Mouse (Mus musculus) ES-E14 (cell line): ENCODE data around the gene Vamp3. TPM values are rescaled to one million over a fixed set of nuclear protein-coding genes. Genes with fewer than 3 reads are reported as not detected.

Source experiments
- DNase-seq: peaks from one replicate; pipeline ENCODE4 v3.0.0-alpha.2; 2013; ENCODE audit warnings: low read depth, low spot score
- H3K27ac ChIP-seq: 2 replicates; pipeline ENCODE4 v1.5.1; 2012; ENCODE audit warnings: low read depth, mild to moderate bottlenecking, low read length, moderate library complexity, mixed read lengths; ENCODE audit not compliant: poor library complexity, insufficient read depth, severe bottlenecking
- H3K36me3 ChIP-seq: 2 replicates; pipeline ENCODE4 v1.6.1; 2012; ENCODE audit warnings: mild to moderate bottlenecking, low read length, moderate library complexity, mixed read lengths; ENCODE audit not compliant: control insufficient read depth, poor library complexity, insufficient read depth, severe bottlenecking
- H3K4me1 ChIP-seq, 2 experiments: fragments of 150-350 bp in 1 of 2; sonication (generic) in 1 of 2; 2 replicates each; pipeline ENCODE4 v1.6.1; 2012; ENCODE audit warnings: low read length in 2 of 2, mild to moderate bottlenecking in 1 of 2, mixed read lengths in 1 of 2; ENCODE audit not compliant: control insufficient read depth in 2 of 2, insufficient read depth in 2 of 2, poor library complexity in 1 of 2
- H3K4me3 ChIP-seq, 2 experiments: fragments of 150-350 bp in 1 of 2; sonication (generic) in 1 of 2; 2 replicates each; pipeline ENCODE4 v1.5.1; 2012; ENCODE audit warnings: low read length in 2 of 2, low read depth in 1 of 2, mild to moderate bottlenecking in 1 of 2, mixed read lengths in 1 of 2; ENCODE audit not compliant: insufficient read depth in 1 of 2, poor library complexity in 1 of 2, severe bottlenecking in 1 of 2
- H3K9ac ChIP-seq: 2 replicates; pipeline ENCODE4 v1.6.1; 2012; ENCODE audit warnings: low read depth, mild to moderate bottlenecking, low read length, mixed read lengths; ENCODE audit not compliant: poor library complexity, insufficient read depth, severe bottlenecking
- H3K9me3 ChIP-seq: fragments of 150-350 bp; sonication (generic); 2 replicates; pipeline ENCODE4 v1.6.1; 2012; ENCODE audit warnings: low read depth, mild to moderate bottlenecking, low read length; ENCODE audit not compliant: control insufficient read depth, insufficient read depth
- CHD2 ChIP-seq: IDR thresholded peaks from 2 replicates; pipeline ENCODE4 v1.6.1; 2014; ENCODE audit warnings: mild to moderate bottlenecking, low read depth, low read length, inconsistent platforms
- HCFC1 ChIP-seq: IDR thresholded peaks from 2 replicates; pipeline ENCODE4 v1.6.1; 2012; ENCODE audit warnings: low read length, inconsistent platforms, borderline replicate concordance; ENCODE audit not compliant: insufficient read depth
- MAFK ChIP-seq: IDR thresholded peaks from 2 replicates; pipeline ENCODE4 v1.6.1; 2014; ENCODE audit warnings: mild to moderate bottlenecking, low read depth, low read length, inconsistent platforms; ENCODE audit not compliant: insufficient read depth
- ZC3H11A ChIP-seq: IDR thresholded peaks from 2 replicates; pipeline ENCODE4 v1.6.1; 2012; ENCODE audit warnings: low read depth, mild to moderate bottlenecking, inconsistent platforms, low read length, borderline replicate concordance
- ZNF384 ChIP-seq: IDR thresholded peaks from 2 replicates; pipeline ENCODE4 v1.6.1; 2012; ENCODE audit warnings: low read depth, low read length, inconsistent platforms
- in situ Hi-C, 2 experiments: fragments of 600-800 bp; cut with MboI; formaldehyde crosslinking; loops; one replicate each; pipeline ENCODE4 v1.15.1; 2025; ENCODE audit warnings: low sequenced_read_pairs in 2 of 2, inconsistent platforms in 1 of 2; ENCODE audit not compliant: unreplicated experiment in 2 of 2
- total RNA-seq: library from RNA; depleted of rRNA; stranded (reverse); fragments of 300-350 nt; gene quantifications from 2 replicates; pipeline ENCODE4 v1.2.3, GENCODE M21; 2012

Gene Vamp3
- total RNA-seq, 1 experiment, result 45.9 TPM

DNA sequence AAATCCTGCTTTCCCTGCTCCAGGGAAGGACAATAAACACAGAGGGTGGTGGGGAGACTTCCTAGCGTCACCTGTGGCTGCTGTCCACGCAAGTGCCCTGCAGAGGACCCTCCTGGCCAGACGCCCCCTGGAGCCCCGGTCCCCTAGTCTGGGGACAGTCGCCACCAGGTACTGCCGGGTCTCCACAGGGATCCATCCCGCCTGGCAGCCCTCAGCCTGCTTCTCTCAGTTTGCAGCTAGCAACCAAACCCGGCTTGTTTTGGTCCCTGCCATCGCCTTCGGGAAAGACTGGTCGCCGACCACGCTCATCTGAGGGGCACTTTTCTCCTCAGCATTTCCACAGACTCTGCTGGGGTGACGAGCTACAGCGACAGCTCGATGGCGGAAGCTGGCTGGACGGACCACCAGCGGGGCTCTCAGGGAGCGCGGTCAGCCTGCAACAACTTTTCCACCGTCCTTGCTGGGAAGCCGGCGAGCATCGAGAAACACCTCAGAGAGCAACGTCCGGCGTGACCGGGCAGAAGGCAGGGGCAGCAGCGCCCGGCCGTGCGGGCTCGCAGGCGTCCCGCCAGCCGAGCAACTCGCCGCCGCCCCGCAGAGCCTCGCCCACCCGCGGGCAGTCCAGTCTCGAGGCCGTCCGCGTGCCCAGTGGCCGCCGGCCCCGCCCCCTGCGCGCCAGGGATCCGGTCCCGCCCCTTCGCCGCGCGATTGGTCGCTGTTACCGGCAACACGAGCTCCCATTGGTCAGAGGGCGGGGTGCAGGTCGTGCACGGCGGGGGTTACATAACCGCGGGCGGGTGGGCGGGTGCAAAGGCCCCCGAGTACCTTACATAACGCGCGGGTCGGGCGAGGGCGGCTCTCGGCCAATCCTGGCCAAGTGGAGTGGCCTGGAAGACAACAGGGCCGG is 13.5 kb downstream of the Vamp3 start, which contains the start of gene Per3:
Gene Per3, minus strand, starts transcription at position 629 of the 907 bp plus-strand sequence.
- Histone ChIP-seq H3K4me3 (peak within 1 kb of the TSS; percentile 73 to 95), H3K9me3 (no peaks in the 10 kb centered on the region), H3K27ac (no peak within 1 kb of the TSS), H3K36me3 (peaks cover 2% of the 10 kb centered on the region; the same call in 1 of the 2 replicates), H3K9ac (peak within 1 kb of the TSS; percentile 77), H3K4me1 (peaks cover 3% of the 10 kb centered on the region in 2 experiments; a peak in 2 of 4 replicates)
- DNase-seq, result peak; percentile 86
- in situ Hi-C loops, result no loop called here
- no peak for TF ChIP-seq MAFK
- TF ChIP-seq CHD2, result no peak
- TF ChIP-seq ZC3H11A, result no peak
- TF ChIP-seq HCFC1, result no peak
- no peak for TF ChIP-seq ZNF384

DNA sequence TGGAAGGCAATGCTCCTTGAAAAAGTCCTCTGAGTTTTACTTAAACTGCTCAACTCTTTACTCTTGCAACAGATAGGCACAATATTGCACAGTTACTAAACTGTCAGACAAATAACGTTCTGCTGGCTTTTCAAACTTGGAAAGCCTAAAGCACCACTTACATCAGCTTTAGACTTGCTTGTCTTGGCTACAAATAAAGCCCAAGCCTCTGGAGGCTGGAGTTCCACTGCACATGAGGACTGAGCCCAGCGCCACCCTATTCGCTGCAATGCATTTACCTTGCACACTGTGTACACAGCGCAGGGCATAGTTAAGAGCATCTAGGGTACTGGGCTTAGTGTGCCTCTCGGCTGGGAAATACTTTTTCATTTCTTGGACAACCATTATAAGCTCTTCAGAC is 14.5 kb downstream of the Vamp3 start:
- H3K4me3 ChIP-seq, result no peak overlapping the region
- no peaks in the 10 kb centered on the region for H3K9me3 ChIP-seq
- no peak overlapping the region for H3K9ac ChIP-seq
- H3K4me1 ChIP-seq, result peaks cover 3% of the 10 kb centered on the region in 2 experiments; a peak in 2 of 4 replicates
- DNase-seq, result no peak
- no peak for TF ChIP-seq ZNF384
- no peak for TF ChIP-seq CHD2
- no peak for TF ChIP-seq ZC3H11A
- TF ChIP-seq HCFC1, result no peak
- TF ChIP-seq MAFK, result no peak
- H3K27ac ChIP-seq, result no peak overlapping the region
- in situ Hi-C loops, result no loop called here
- peaks cover 2% of the 10 kb centered on the region; the same call in 1 of the 2 replicates for H3K36me3 ChIP-seq

DNA sequence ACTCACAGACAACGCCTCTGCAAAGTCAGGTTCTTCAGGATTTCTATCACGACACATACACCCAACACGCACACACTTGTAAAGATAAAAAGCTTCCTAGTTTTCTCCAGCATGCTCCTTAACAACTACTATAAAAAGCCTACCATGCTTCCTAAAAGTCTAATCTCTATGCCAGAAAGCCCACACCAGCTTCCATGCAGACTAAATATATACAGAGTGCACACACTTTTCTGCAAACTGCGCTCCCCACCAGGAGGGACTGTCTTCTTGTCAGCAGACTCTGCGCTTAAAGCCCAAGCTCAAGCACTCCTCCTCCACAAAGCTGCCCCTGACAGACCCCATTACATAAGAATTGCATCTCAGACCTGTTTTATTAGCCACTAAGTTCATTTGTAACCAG is 16.3 kb downstream of the Vamp3 start:
- no peak for DNase-seq
- Histone ChIP-seq H3K27ac (no peak overlapping the region), H3K4me3 (no peak overlapping the region), H3K4me1 (peaks cover 3% of the 10 kb centered on the region in 2 experiments; a peak in 2 of 4 replicates), H3K36me3 (0 out of 2 replicates have a peak, but pooled peaks cover 3% of the 10 kb centered on the region), H3K9me3 (no peaks in the 10 kb centered on the region), H3K9ac (no peak overlapping the region)
- TF ChIP-seq ZC3H11A, result no peak
- in situ Hi-C loops, result no loop called here

DNA sequence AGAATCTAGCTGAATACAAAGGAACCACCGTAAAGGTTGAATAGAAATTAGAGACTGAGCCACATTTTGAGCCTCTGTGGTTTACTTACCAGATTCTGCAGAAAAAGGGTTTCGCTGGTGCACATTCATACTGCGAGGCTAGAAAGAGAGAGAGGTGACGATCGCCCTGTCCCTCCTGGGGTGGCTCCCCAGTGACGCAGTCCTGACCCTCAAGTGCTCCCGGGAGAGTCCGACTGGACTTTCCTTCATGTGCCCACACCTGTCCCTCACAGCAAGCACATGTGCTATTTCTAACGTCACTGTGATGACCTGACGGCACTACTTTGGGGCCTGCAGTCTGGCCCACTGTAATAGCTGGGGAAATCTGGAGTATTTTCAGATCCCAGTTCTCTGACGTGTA is 20.0 kb downstream of the Vamp3 start:
- in situ Hi-C loops, result no loop called here
- DNase-seq, result no peak
- Histone ChIP-seq H3K27ac (no peak overlapping the region), H3K9me3 (no peaks in the 10 kb centered on the region), H3K9ac (no peak overlapping the region), H3K4me3 (no peak overlapping the region), H3K4me1 (0 out of 4 replicates have a peak, but pooled peaks cover 0 to 3% of the 10 kb centered on the region in 2 experiments), H3K36me3 (0 out of 2 replicates have a peak, but pooled peaks cover 3% of the 10 kb centered on the region)
- TF ChIP-seq ZC3H11A (no peak), CHD2 (no peak), MAFK (no peak), HCFC1 (no peak), ZNF384 (no peak)
